Mouse (Mus musculus) embryo, embryonic 10.5 days (tissue): Measurements from ENCODE around the gene Pttg1ip.

ENCODE experiments used
- DNase-seq: peaks from one replicate; pipeline ENCODE4 v3.0.0-alpha.2; 2015; ENCODE audit warnings: low spot score

The Pttg1ip gene

DNA sequence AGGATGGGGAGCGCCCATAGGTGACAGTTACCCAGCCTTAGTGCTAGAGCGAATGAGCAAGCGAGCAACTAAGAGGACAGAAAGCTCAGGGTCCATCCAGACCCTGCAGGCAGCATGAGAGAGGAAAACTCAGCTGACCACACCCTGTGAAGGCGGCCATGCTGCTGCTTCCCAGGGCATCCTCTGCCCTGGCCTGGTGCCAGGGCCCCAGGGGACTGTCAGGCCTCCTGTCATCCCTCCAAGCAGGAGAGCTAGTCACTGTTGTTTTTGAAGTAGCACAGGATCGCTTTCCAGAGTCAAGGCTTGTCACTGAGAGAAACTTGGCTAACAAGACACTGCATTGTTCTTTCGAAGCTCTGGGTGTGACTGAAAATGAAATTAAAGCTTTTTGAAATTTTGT, 57.4 kb downstream of the Pttg1ip start:
- no peak for DNase-seq

GRCm38 (mm10) chr10:77643160-77643559, 61.6 kb downstream of the Pttg1ip start:
- no peak for DNase-seq

DNA sequence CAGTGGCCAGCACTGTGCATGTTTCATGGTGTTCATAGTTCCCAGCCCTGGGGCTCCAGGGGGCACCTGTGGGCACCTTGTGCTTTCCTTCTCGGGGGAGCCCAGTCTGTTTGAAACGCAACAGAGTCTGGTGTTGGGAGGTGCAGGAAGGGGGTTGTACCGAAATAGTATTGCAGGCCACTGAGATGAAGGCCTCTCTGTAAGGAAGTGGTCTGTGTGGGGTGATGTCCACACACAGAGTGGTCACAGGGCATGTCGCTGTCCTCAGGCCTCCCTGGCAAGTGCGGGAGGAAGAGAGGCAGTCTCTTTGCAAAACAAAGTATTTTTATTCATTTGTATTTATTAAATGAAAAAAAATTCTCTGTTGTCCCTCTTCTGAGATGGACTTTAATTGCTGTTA, 64.1 kb downstream of the Pttg1ip start:
- DNase-seq, result no peak

- DNase-seq, result no peak
Observed at GRCm38 (mm10) chr10:77647461-77647860, 65.9 kb downstream of the Pttg1ip start.

DNA sequence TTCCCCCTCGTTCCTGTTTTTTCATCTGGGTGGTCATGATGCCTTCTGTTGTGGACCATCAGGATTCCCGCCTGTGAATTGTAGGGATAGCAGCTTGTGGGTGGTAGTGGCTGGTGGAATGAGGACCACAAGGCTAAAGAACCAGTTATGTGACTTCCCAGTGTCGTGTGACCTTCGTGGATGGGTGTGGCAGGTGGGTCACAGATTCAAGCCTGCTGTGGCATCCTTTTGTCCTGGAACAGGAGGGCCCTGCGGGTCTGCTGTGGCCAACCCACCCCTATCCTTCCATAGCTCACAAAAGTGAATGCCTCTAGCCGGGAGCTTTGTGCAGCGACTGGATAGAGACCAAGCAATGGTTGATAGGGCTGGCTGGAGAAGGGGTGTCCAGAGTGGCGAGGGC, 66.4 kb downstream of the Pttg1ip start:
- DNase-seq, result no peak
